Mouse (Mus musculus) liver, embryonic 14.5 days (tissue): Measurements from ENCODE around the gene Upf2.

Experiments
- CTCF ChIP-seq: IDR thresholded peaks from 2 replicates; pipeline ENCODE4 v1.5.1; 2016; ENCODE audit warnings: antibody characterized with exemption, low read depth, control low read depth
- EP300 ChIP-seq: IDR thresholded peaks from 2 replicates; pipeline ENCODE4 v1.6.1; 2016; ENCODE audit warnings: antibody characterized with exemption, low read depth

DNA sequence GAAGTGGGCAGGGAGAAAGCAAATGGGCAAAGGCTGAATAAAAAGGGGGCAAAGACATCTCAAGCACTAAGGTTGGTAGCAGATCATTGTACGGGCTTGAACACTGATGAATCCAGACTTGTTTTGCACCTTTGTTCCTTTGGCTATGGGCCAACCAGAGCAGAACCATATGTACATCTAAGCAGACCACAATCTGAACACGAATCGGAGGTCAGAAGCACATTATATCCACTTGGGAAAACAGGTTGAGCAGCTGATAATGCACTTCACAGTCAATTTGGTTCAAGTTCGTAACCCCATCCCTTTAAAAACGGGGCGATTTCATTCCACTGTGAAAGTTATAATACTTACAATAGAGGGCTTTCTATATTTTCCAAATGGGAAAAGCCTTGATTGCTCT, 964 bp upstream of the Upf2 start:
- TF ChIP-seq CTCF (no peak), EP300 (no peak)
